Mouse (Mus musculus): ENCODE results near the gene Tmem45a.
A peak's percentile ranks its signal among the peaks of the same experiment; 100 is the strongest.
"Not testable (repeated sequence)": the region's sequence is repeated elsewhere in the genome, so short reads cannot be mapped to it uniquely, and the experiment has no call there.

Tmem45a gene

GRCm38 (mm10) chr16:56885824-56886615, at the start of gene Tmem45a:
Gene Tmem45a, minus strand, starts transcription at chr16:56886166.
- DNase-seq: peak; percentile 48 to 57

- no peak for DNase-seq
Measured at GRCm38 (mm10) chr16:56928023-56928422, 42.1 kb upstream of the Tmem45a start, which contains the start of gene Lnp1. Gene Lnp1, minus strand, starts transcription at chr16:56928061.

GRCm38 (mm10) chr16:56920102-56920657, 34.2 kb upstream of the Tmem45a start:
- DNase-seq: peak in 1 of 2 experiments; percentile 26

- no peak for DNase-seq
Measured at GRCm38 (mm10) chr16:56917230-56917629, 31.3 kb upstream of the Tmem45a start.

- no peak for DNase-seq
Measured at GRCm38 (mm10) chr16:56908986-56909385, 23.0 kb upstream of the Tmem45a start.

GRCm38 (mm10) chr16:56902206-56902605, 16.2 kb upstream of the Tmem45a start:
- DNase-seq: not testable (repeated sequence)

- no peak for DNase-seq
Measured at GRCm38 (mm10) chr16:56891583-56891982, 5.6 kb upstream of the Tmem45a start.

- no peak for DNase-seq
Measured at GRCm38 (mm10) chr16:56886616-56887116, 700 bp upstream of the Tmem45a start.

- DNase-seq: no peak
Measured at GRCm38 (mm10) chr16:56884811-56885210, 1.2 kb downstream of the Tmem45a start.

- DNase-seq: no peak
Measured at GRCm38 (mm10) chr16:56873410-56873809, 12.6 kb downstream of the Tmem45a start.

GRCm38 (mm10) chr16:56870458-56870857, 15.5 kb downstream of the Tmem45a start:
- no peak for DNase-seq

- DNase-seq: no peak
Measured at GRCm38 (mm10) chr16:56868361-56868760, 17.6 kb downstream of the Tmem45a start.

- DNase-seq: no peak
Measured at GRCm38 (mm10) chr16:56867591-56867990, 18.4 kb downstream of the Tmem45a start.

- no peak for DNase-seq
Measured at GRCm38 (mm10) chr16:56852841-56853587, 33.0 kb downstream of the Tmem45a start.

GRCm38 (mm10) chr16:56842988-56843387, 43.0 kb downstream of the Tmem45a start:
- no peak for DNase-seq

GRCm38 (mm10) chr16:56833312-56833711, 52.7 kb downstream of the Tmem45a start:
- no peak for DNase-seq

GRCm38 (mm10) chr16:56831986-56832385, 54.0 kb downstream of the Tmem45a start:
- DNase-seq: no peak

- no peak for DNase-seq
Measured at GRCm38 (mm10) chr16:56801370-56802109, 84.4 kb downstream of the Tmem45a start.

GRCm38 (mm10) chr16:56800946-56801345, 85.0 kb downstream of the Tmem45a start:
- DNase-seq: no peak

- DNase-seq: no peak
Measured at GRCm38 (mm10) chr16:56800469-56800868, 85.5 kb downstream of the Tmem45a start.

GRCm38 (mm10) chr16:56799541-56800029, 86.4 kb downstream of the Tmem45a start:
- DNase-seq: no peak

- DNase-seq: no peak
Measured at GRCm38 (mm10) chr16:56798873-56799272, 87.1 kb downstream of the Tmem45a start.
